Mouse (Mus musculus) bone marrow macrophage, adult 2 months (primary cell): ENCODE results near the gene Polr3g. TPM values are rescaled to one million over a fixed set of nuclear protein-coding genes. Genes with fewer than 3 reads are reported as not detected.

Experiments used
- H3K27ac ChIP-seq: 2 replicates; pipeline ENCODE4 v1.5.1; 2012; ENCODE audit warnings: low read depth, low read length; ENCODE audit not compliant: insufficient read depth
- H3K4me1 ChIP-seq: 2 replicates; pipeline ENCODE4 v1.6.1; 2012; ENCODE audit warnings: low read length; ENCODE audit not compliant: control insufficient read depth, insufficient read depth
- H3K4me3 ChIP-seq: 2 replicates; pipeline ENCODE4 v1.5.1; 2012; ENCODE audit warnings: mild to moderate bottlenecking, low read length, moderate library complexity; ENCODE audit not compliant: insufficient read depth
- CTCF ChIP-seq: IDR thresholded peaks from 2 replicates; pipeline ENCODE4 v1.5.1; 2012; ENCODE audit warnings: low read depth, mild to moderate bottlenecking, low read length, moderate library complexity
- POLR2A ChIP-seq: IDR thresholded peaks from 2 replicates; pipeline ENCODE4 v1.6.1; 2012; ENCODE audit warnings: mild to moderate bottlenecking, low read depth, low read length, borderline replicate concordance
- polyA plus RNA-seq: library from polyadenylated mRNA; stranded (reverse); fragments of >200 nt; gene quantifications from 2 replicates; pipeline ENCODE4 v1.2.4, GENCODE M21; 2012; ENCODE audit not compliant: missing spikeins, insufficient read depth, insufficient read length

Gene Polr3g
- polyA plus RNA-seq, 1 experiment = 3.6 TPM

- H3K27ac ChIP-seq = no peak overlapping the region
- no peak overlapping the region for H3K4me3 ChIP-seq
- peaks cover 5% of the 10 kb centered on the region for H3K4me1 ChIP-seq
- no peak for TF ChIP-seq POLR2A
- TF ChIP-seq CTCF = no peak
These were observed 16.4 kb downstream of the Polr3g start for GRCm38 (mm10) chr13:81694446-81694845.

GRCm38 (mm10) chr13:81691606-81692005 lies 19.2 kb downstream of the Polr3g start:
- H3K4me1 ChIP-seq = peaks cover 5% of the 10 kb centered on the region
- H3K4me3 ChIP-seq = no peak overlapping the region
- TF ChIP-seq CTCF (no peak), POLR2A (no peak)
- no peak overlapping the region for H3K27ac ChIP-seq

GRCm38 (mm10) chr13:81690477-81690876 lies 20.3 kb downstream of the Polr3g start:
- TF ChIP-seq POLR2A = no peak
- no peak for TF ChIP-seq CTCF
- H3K27ac ChIP-seq = no peak overlapping the region
- H3K4me3 ChIP-seq = no peak overlapping the region
- peaks cover 5% of the 10 kb centered on the region for H3K4me1 ChIP-seq

GRCm38 (mm10) chr13:81689587-81689986 lies 21.2 kb downstream of the Polr3g start:
- H3K4me3 ChIP-seq = no peak overlapping the region
- TF ChIP-seq CTCF (no peak), POLR2A (no peak)
- H3K4me1 ChIP-seq = peaks cover 9% of the 10 kb centered on the region

GRCm38 (mm10) chr13:81684884-81685283 lies 25.9 kb downstream of the Polr3g start:
- Histone ChIP-seq H3K4me1 (peaks cover 19% of the 10 kb centered on the region), H3K27ac (no peak overlapping the region), H3K4me3 (no peak overlapping the region)
- TF ChIP-seq POLR2A (no peak), CTCF (no peak)

More at GRCm38 (mm10) chr13:81689587-81689986, 21.2 kb downstream of the Polr3g start:
- H3K27ac ChIP-seq = no peak overlapping the region

GRCm38 (mm10) chr13:81684258-81684657 lies 26.6 kb downstream of the Polr3g start:
- no peak overlapping the region for H3K27ac ChIP-seq
- H3K4me1 ChIP-seq = peaks cover 19% of the 10 kb centered on the region
- TF ChIP-seq POLR2A (no peak), CTCF (no peak)
- no peak overlapping the region for H3K4me3 ChIP-seq

GRCm38 (mm10) chr13:81683107-81683506 lies 27.7 kb downstream of the Polr3g start:
- TF ChIP-seq POLR2A (no peak), CTCF (no peak)
- no peak overlapping the region for H3K27ac ChIP-seq

GRCm38 (mm10) chr13:81675333-81675732 lies 35.5 kb downstream of the Polr3g start:
- no peak for TF ChIP-seq POLR2A
- no peak for TF ChIP-seq CTCF
- no peaks in the 10 kb centered on the region for H3K4me1 ChIP-seq
- no peak overlapping the region for H3K27ac ChIP-seq
- H3K4me3 ChIP-seq = no peak overlapping the region

More at GRCm38 (mm10) chr13:81683107-81683506, 27.7 kb downstream of the Polr3g start:
- Histone ChIP-seq H3K4me1 (peaks cover 19% of the 10 kb centered on the region), H3K4me3 (no peak overlapping the region)

GRCm38 (mm10) chr13:81667713-81668112 lies 43.1 kb downstream of the Polr3g start:
- TF ChIP-seq POLR2A (no peak), CTCF (no peak)
- H3K27ac ChIP-seq = no peak overlapping the region
- H3K4me1 ChIP-seq = peaks cover 8% of the 10 kb centered on the region
- no peak overlapping the region for H3K4me3 ChIP-seq

GRCm38 (mm10) chr13:81664331-81664698 lies 46.5 kb downstream of the Polr3g start:
- TF ChIP-seq CTCF (no peak), POLR2A (no peak)
- no peak overlapping the region for H3K27ac ChIP-seq
- no peak overlapping the region for H3K4me3 ChIP-seq
- H3K4me1 ChIP-seq = peaks cover 8% of the 10 kb centered on the region
